Mouse (Mus musculus) spleen, adult 18-20 months (tissue): ENCODE data around the gene Icam1.

Experiments
- DNase-seq, 2 experiments: peaks; one replicate each; pipeline ENCODE4 v3.0.0; 2022; ENCODE audit warnings: mixed read lengths in 2 of 2

Icam1 gene

DNA sequence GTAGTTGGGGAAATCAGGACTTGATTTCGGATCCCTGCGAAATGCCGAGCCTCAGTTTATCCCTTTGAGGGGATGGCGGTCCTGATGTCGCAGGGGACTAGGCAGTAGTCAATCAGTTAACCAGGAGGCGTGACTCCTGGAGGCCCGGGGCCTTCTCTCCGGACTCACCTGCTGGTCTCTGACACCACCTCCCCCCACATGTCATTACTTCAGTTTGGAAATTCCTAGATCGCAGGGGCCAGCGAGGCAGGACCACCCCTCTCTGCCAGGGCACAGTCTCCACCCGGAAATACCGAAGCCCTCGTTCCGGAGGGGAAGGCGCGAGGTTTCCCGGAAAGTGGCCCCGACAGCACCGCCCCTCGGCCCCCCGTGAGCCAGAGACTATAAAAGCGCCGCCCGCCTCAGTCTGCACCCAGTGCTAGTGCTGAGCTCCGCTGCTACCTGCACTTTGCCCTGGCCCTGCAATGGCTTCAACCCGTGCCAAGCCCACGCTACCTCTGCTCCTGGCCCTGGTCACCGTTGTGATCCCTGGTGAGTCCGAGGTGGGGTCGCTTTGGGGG, at the start of gene Icam1:
Gene Icam1 (plus strand): TSS at position 415 of the 560 bp plus-strand sequence.
- peak; percentile 83 to 88 for DNase-seq

DNA sequence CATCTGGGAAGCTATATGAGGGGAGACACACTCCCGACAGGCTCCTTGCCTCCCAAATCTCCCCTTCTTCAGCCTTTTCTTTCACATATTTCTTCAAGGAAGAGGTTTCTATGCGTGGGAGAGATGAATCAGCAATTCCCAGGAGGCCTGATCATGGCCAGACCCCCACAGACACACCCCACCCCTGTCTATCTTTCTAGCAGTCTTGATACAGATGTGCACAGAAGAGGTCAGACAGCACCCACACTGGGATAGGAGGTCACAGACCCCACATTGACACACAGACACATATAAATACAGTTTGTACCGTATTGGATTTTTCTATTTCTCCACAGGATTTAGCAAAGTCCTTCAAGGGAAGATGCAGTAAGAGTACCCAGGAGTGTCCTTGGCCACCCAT, 49.8 kb upstream of the Icam1 start:
- DNase-seq = no peak

DNA sequence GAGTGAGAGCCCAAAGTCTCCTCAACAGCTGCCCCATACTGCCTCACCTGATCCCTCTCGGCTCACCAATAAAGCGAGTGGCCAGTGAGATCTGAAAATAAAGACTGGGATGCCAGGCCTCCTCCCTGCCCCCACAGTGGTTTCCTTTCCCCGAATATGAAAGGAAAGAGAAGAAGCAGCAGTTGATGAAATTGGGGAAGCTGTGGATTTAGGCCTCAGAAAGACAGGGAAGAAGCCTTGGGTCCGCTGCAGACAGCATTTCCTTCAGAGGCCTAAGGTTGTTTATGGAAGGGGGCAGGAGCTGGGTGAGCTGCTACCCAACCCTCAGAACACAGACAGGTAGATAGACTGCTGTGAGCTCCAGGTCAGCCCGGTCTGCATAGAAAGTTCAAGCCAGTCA, 49.0 kb upstream of the Icam1 start:
- DNase-seq = no peak

DNA sequence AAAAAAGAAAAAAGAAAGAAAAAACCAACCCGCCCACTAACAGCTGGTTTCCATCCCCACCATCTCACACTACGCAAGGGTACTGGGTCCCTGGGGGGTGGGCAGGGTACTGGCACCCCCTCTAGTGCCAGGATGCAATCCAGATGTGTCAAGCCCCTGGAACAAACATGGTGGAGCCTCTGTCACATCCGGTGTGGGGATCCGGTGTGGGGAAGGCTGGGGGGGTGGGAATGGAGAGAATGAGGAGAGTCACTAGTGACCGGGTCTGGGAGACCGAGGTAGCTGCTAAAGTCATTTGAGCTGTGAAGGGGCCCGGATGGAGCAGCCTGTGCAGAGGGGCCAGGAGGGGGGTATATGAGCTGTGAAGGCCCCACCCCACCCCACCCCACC, 44.0 kb upstream of the Icam1 start:
- no peak for DNase-seq

DNA sequence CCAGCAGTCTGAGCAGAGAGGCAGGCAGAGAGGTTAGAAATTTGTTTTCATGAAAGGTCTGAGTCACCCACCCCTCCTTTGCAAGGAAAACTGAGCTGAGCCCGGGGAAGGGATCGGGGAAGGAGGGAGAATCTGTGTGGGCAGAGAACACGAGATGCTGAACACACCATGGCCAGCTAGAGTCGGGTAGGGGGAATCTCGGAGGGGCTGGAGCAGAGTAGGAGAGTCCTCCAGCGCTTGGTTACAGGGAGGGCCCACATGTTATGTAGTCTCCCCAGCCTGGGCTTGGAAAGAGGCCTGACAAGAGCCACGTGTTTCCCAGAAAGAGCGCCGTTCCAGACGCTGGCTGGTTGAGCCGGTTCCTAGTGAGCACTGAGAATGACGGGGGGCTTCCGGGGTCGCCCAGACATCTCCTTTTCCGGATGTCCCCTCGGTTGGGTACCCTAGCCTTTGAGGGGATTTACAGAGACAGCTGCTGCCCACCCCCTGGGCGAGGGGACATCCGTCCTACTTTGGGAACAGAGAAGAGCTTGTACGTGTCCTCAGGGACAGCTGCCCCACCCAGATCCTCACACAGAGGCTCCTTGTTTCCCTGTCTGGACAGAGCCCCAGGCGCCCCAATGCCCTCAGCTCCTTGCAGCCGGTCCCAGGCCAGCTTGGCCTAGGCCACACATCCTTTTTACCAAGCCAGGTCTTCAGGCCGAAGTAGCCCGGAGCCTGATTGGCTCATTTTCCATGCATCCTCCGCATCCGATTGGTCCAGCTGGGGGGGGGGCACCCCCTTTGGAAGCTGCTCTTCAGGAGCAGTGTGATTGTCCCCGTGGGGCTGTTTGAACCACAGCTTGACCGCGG, 43.4 kb upstream of the Icam1 start:
- no peak for DNase-seq

DNA sequence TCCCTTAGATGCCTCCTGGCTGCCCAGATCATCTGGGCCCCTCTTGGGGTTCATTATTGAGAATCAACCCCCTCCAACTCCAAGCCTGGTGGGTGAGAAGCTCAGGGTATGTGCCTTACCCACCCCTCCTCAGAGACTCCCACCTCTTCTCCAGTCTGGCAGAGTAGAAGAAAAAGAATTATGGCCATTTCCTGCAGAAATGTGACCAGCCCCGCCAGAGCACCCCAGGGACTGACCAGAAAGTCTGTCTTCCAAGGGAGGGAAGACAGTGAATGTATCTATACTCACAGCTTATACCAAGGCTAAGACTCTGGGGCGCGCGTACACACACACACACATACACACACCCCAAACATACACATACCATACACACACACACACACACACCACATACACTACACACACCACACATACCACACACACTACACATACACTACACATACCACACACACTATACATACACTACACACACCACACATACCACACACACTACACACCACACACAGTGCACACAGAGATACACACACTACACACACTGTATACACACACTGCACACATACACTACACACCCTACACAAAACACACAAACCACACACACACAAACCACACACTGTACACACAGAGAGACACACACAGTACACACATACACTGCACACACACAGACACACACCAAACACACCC, 42.6 kb upstream of the Icam1 start:
- no peak for DNase-seq

DNA sequence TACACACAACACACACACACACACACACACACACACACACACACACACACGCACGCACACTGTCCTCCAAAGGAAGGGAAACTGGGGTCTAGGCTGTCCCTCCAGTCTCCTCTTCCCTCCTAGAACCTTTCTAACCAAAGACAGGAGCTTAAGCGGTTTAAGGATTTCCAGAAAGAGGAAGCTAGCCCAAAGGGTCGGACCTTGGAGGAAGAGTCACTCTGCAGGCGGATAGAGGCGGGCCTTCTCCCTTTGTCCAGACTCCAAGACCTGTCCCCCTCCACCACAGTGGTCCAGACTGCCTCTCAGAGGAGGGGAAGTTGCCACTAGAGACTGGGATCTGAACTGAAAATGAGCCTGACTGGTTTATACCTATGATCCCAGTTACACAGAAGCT, 42.1 kb upstream of the Icam1 start:
- no peak for DNase-seq

DNA sequence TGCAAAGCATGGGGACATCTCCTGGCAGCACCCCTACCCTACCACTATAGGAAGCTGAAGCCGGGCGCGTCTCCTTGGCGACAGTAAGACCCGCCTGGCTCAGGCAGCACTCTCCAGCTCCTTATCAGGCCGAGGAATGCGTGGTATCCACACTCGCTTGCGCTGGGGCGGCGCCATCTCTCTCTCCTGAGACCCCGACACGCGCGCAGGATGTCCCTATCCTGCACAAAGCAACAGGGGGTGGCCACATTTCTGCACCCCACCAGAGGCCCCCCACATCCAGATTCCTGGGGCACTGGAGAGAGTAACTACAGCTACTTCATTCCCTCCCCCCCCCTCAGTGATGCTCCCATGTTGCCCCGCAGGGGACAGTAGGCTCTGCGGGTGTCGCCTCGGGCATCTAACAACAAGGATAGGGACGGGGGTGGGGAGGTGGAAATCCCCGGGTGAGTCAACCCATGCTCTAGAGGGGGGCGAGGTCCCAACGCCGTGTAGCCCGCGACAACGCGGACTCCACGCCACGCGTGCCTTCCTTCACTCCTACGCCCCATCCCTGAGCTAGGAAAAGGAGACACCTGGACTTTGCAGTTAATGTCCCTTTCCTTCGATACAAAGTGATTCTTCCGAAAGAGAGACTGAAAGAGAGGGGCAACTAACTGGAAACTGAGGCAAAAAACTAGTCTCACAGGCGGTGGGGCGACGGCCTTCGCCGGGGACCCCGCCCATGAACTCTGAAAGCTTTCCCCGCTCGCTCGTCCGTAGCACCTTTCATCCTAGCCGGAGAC, 40.2 kb upstream of the Icam1 start:
- DNase-seq = peak in 1 of 2 experiments; percentile 13

DNA sequence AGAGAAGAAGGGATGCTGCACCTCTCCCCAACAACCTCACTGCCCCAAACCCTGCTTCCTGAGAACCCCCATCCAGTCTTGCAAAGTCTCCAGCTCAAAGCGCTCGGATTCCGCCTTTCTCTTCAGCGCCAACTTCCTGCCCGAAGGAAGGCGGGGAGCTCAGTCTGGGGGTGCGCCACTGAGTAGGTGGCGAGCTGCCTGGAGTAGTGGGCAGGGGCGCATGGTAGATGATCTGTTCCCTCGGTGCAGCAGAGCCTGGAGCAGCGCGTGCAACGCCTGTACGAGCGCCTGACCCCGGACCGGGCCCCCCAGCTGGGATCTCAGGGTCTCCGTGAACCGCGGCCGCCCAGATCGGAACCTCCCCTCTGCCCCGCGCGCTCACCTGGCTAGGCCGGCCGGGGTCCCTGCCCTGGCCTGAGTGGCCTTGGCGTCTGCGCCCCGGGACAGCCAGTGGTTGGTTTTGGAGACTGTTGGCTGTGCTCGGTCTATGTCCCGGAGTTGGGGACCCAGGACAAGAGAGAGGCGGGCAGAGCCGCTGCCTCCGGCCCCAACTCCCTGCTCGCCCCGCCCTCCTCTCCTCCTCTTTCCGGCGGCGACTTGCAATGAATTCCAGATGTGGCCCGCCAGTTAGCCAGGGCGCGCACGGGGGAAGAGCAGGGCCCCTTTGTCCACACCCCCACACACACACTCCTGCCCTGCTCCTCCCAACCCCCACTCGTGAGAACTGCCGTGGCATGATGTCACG, 39.4 kb upstream of the Icam1 start, which contains the start of gene S1pr2:
Gene S1pr2 (minus strand): TSS at position 566 of the 745 bp plus-strand sequence.
- DNase-seq = peak; percentile 39 to 66

DNA sequence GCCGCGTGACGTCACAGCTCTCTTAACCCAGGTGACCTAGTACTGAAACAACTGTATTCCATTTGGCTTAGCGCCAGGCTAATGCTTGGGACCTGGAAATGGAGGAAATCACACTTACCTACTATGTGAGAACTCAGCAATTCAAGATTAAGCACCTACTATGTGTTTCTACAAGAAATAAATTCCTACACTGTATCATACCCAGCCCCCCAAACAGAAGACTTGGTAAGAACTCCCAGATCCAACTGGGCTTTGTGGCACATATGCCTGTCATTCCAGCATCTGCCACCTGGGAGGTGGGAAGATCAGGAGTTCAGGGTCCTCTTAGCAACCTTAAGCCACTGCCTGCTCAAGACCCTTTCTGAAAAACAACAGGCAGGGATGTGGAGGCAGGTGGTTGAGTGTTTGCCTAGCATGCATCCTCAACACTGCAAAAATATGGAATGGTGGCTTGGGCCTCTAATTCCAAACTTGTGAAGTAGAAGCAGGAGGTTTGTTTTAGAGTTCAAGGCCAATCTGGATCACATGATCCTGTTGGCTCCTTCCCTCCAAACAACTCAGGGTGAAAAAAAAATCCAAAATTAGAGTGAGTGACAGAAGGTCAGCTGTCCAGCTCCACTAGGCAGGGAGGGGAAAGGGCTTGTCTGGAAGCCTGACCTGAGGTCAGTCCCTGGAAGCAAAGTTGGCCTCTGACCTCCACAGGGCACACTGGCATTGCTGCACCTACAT, 38.7 kb upstream of the Icam1 start:
- no peak for DNase-seq

DNA sequence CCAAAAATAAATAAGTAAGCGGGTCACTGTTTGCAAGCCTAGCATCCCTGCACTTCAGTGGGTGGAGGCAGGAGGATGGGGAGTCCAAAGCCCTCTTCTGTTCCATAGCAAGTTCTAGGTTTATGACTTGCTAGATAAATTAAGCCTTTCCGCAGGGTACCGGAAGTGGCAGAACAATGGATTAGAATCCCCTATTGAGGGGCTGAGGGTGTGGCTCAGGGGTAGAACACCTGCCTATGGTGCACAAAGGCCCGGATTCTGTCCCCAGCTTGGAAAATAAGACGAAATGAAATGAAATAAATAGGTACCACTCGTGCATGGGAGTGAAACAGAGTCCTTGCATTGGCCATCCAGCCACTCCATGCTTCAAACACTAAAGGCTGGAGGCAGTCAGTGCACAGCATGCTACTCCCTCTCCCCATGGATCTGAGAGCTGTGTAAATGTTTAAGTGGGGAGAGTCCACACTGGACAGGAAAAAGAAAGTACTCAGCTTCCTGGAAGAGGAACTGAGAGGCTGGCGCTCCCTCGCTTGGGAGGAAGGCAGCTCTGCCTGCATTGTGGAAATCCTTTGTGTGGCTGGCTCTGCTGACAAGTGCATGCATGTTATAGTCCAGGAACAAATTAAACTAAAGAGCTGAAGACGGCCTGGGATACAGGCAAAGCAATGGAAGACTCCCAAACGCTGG, 37.2 kb upstream of the Icam1 start:
- DNase-seq = no peak

DNA sequence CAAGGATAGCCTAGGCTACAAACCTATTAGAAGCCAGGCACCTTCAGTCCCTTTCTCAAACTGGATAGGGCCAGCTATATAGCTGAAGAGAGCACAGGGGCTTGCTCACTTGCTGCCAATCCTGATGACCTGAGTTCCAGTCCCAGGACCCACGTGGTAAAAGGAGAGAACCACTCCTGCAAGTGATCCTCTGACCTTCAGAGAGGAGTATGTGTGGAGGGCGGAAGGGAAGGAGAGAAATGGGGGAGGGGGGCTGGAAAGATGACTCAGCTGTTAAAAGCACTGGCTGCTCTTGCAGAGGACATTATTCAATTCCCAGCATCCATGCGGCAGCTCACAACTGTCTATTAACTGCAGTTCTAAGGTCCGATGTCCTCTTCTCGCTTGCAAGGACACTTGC, 36.6 kb upstream of the Icam1 start:
- DNase-seq = no peak

DNA sequence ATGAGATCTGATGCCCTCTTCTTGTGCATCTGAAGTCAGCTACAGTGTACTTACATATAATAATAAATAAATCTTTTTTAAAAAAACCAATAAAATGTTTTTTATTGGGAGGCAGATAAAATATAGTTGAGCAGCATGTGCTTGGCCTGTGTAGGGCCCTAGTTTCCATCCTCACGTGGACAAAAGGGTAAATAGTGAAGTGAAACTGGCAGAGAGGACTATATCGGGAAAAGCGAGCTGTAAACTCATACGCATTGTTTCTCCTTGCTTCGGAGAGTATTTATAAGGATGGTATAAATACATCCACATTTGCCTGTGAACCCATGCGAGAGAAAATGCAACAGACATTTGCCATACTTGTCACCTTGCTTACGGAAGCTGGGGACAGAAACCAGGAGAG, 36.0 kb upstream of the Icam1 start:
- no peak for DNase-seq

DNA sequence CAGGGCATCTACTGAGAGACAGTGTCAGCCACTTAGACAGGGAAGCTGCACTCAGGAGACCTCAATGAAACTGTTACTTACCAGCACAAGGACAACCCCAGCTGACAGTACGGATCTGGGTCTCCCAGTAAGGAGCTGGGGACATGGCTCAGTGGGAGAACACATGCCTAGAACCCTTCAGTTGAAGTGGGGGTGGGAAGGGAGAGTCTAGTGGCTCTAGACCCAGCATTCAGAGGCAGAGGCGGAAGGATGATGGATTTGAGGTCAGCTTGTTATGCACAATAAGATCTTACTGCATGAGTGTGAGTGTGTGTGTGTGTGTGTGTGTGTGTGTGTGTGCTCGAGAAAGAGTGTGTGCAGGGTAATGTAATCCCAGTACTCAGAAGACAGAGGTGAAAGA, 33.6 kb upstream of the Icam1 start:
- no peak for DNase-seq

DNA sequence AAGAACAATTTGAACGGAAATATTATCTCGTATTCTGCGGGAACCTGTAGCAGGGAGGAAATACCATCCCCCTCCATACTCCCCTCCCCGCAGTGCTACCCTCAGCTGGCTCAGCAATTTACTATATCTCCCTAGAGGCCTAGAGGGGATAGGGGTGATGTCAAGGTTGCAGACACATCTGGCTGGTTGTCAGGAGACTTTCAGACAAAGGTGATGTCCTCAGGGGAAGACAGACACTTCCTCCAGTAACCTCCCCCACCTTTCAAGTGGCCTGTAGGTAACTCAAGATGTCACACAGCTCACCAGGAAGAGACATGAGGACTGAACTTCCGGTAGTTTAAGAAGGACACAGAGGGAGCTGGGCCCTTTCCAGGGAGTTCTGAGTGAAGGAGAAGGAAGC, 32.6 kb upstream of the Icam1 start:
- DNase-seq = no peak

DNA sequence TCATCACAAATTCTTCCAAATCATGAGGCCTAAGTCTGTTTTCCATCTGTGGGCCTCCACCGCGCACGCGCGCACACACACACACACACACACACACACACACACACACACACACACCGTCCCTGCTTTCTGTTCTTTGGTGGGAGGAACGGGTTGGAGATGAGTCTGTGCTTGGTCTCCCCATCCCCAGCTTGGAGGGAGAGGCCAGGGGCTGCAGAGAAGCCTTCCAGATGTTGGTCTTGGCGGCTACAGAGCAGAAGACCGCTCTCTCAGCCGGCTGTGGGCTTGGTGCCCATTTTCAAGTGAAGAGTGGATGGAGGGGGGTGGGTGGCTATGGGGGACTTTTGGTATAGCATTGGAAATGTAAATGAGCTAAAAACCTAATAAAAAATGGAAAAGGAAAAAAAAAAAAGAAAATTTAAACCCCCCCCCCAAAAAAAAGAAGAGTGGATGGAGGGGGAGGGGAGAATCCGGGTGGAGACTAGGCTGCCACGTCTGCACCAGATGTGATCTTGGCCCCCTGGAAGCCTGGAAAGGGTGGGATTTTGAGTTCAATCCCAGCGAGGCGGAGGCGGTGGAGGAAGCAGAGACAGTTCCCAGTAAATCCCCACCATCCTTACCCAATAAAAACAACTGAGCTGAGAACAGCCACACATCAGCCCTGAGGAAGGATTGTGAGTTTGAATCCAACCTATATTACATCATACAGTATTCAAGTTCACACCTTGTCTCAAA, 28.7 kb upstream of the Icam1 start:
- DNase-seq = no peak

DNA sequence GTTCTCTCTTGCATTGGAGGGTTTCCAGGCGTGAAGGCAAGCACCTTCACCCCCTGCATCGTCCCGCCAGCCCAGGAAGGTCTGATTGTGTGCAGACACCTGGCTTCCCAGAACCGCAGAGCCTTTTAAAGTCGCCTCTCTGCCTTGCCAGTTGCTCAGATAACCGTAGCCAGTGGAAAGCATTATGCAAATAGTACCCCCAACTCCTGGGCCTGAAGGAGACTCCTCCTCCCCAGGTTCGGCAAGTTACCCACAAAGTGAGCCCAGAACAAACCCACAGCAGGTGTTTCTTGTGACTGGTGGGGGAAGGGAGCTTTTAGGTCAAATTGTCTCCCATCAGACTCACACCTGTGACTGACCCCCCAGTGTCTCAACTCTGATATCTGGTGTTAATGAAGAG, 27.8 kb upstream of the Icam1 start:
- DNase-seq = no peak

DNA sequence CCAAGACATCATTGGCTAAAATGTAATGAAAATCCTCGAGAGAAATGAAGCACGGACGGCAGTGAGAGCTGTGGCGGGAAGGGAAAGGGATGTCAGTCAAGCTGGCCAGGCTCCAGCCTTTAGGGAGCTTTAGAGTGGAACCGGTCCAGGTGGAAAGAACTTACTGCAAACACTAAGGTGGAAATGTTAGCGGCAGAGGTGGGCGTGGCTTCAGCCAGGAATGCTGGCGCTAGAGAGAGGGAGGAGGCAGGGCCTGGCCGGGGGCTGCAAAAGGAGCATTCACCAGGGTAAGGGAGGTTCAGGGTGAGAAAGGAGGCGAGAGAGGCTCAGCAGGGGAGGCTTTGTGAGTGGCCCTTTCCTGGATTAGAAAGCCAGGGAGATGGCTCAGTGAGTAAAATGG, 24.9 kb upstream of the Icam1 start:
- DNase-seq = no peak

DNA sequence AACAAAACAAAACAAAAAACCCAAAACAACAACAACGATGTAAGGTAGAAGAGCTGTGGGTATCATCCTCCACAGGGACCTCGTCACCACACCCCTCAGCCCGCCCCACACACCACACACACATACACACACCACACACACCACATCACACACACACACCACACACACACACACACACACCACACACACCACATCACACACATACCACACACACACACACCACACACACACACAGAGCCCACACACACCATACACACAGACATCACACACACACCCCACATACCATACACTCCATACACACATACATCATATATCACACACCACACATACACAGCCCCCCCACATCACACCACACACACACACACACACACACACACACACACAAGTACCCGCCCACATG, 24.2 kb upstream of the Icam1 start:
- DNase-seq = no peak

DNA sequence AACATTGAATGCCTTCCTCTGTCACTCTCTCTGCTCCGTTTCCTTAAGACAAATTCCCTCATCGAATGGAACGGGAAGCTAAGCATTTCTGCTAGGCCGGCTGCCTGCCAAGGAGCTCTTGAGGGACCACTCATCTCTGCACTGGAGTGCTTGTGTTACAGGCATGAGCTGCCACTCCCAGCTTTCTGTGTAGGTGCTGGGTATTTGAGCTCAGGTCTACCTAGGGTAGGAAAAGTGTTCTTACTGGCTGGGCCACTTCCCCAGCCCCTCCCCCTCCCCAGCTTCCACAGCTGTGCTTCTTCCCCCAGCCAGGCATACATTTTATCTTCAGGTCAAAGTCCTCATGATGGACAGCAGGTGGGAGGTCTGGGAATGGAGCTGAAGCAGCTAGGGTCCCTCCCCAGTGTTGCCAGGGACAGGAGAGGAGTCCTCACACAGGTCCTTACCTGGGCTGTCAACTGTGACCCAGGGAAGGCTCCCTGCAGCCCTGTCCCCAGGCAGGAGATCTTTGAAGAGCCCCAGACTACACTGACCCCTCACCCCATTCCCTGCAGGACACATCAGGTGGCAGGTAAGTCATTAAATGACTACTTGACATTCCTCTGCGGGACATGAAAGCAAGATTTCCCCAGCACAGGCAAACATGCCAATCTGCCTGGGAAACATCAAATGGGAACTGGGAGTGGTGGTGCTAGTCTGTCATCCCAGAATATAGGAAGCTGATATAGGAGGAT, 22.5 kb upstream of the Icam1 start:
- no peak for DNase-seq
